Mouse (Mus musculus) midbrain, postnatal 0 days (tissue): ENCODE measurements around the gene Tubb4b. TPM values are rescaled to one million over a fixed set of nuclear protein-coding genes. Genes with fewer than 3 reads are reported as not detected.
A peak's percentile ranks its signal among the peaks of the same experiment; 100 is the strongest.

Experiments used
- ATAC-seq: fragments of 200-750 bp; cut with Nextera tagmentation; 2 replicates; pipeline ENCODE4 v1.8.0; 2017; ENCODE audit warnings: moderate number of reproducible peaks, mild to moderate bottlenecking, moderate TSS enrichment, moderate library complexity; ENCODE audit not compliant: low FRiP score
- DNase-seq: peaks from one replicate; pipeline ENCODE4 v3.0.0-alpha.2; 2015; ENCODE audit warnings: low spot score
- H3K27ac ChIP-seq: fragments of 300-500 bp; sonication (generic); 2 replicates; pipeline ENCODE4 v1.5.1; 2014; ENCODE audit warnings: low read depth, mild to moderate bottlenecking, low read length, mixed read lengths
- H3K27me3 ChIP-seq: fragments of 300-500 bp; sonication (generic); 2 replicates; pipeline ENCODE4 v1.6.1; 2014; ENCODE audit warnings: low read length, control low read depth, mixed read lengths; ENCODE audit not compliant: insufficient read depth
- H3K36me3 ChIP-seq: fragments of 300-500 bp; sonication (generic); 2 replicates; pipeline ENCODE4 v1.6.1; 2014; ENCODE audit warnings: low read length, control low read depth, mixed read lengths; ENCODE audit not compliant: insufficient read depth
- H3K4me1 ChIP-seq: fragments of 300-500 bp; sonication (generic); 2 replicates; pipeline ENCODE4 v1.6.1; 2014; ENCODE audit warnings: mild to moderate bottlenecking, control low read depth, antibody characterized with exemption, low read length, mixed read lengths; ENCODE audit not compliant: insufficient read depth
- H3K4me2 ChIP-seq: fragments of 300-500 bp; sonication (generic); 2 replicates; pipeline ENCODE4 v1.6.1; 2014; ENCODE audit warnings: low read depth, mild to moderate bottlenecking, low read length, mixed read lengths; ENCODE audit not compliant: poor library complexity, severe bottlenecking
- H3K4me3 ChIP-seq: fragments of 300-500 bp; sonication (generic); 2 replicates; pipeline ENCODE4 v1.5.1; 2014; ENCODE audit warnings: low read depth, mild to moderate bottlenecking, low read length, moderate library complexity
- H3K9ac ChIP-seq: fragments of 300-500 bp; sonication (generic); replicated peaks from 2 replicates; pipeline ENCODE4 v1.6.1; 2014; ENCODE audit warnings: mild to moderate bottlenecking, low read length, moderate library complexity, mixed read lengths; ENCODE audit not compliant: poor library complexity, severe bottlenecking
- H3K9me3 ChIP-seq: fragments of 300-500 bp; sonication (generic); 2 replicates; pipeline ENCODE4 v1.6.1; 2016; ENCODE audit warnings: low read length, control low read depth
- CTCF ChIP-seq: IDR thresholded peaks from 2 replicates; pipeline ENCODE4 v1.5.1; 2016; ENCODE audit warnings: antibody characterized with exemption, mild to moderate bottlenecking
- WGBS: fragments of 180-500 bp; shearing (Covaris S2); extraction: QIAGEN DNeasy Blood & Tissue Kit; methylation state at CpG from one replicate; pipeline ENCODE4 v1.1.7; 2014; 5-methylcytosine and 5-hydroxymethylcytosine counted together
- polyA plus RNA-seq: library from polyadenylated mRNA; unstranded; fragments of >200 nt; fragmentation: Nextera tagmentation; extraction: Ambion mirVana; gene quantifications from 2 replicates; pipeline ENCODE4 v1.2.1, GENCODE M21; 2015
- total RNA-seq: library from RNA; depleted of rRNA; stranded (reverse); fragments of >200 nt; gene quantifications from 2 replicates; pipeline ENCODE4 v1.2.3, GENCODE M21; 2014

Tubb4b gene
- total and polyA plus RNA-seq, 2 experiments from 2014 or later = 461 to 625 TPM

- Histone ChIP-seq H3K9me3 (no peaks in the 10 kb centered on the region), H3K4me1 (peaks cover 47% of the 10 kb centered on the region), H3K27me3 (peaks cover 3% of the 10 kb centered on the region; the same call in 1 of the 2 replicates), H3K4me3 (no peak overlapping the region), H3K36me3 (peaks cover 28% of the 10 kb centered on the region), H3K9ac (peak overlapping the region; percentile 26; the same call in 1 of the 2 replicates), H3K4me2 (peak overlapping the region; percentile 41), H3K27ac (no peak overlapping the region)
- no peak for TF ChIP-seq CTCF
- WGBS = 30% methylated on average over 2 of the region's 2 CpGs
- ATAC-seq (no peak), DNase-seq (peak; percentile 36)
Observed at GRCm38 (mm10) chr2:25266720-25267119, 42.2 kb upstream of the Tubb4b start.

GRCm38 (mm10) chr2:25265897-25266656 lies 41.6 kb upstream of the Tubb4b start:
- peak; percentile 85 for DNase-seq
- 67% methylated on average over 6 of the region's 6 CpGs for WGBS
- H3K4me2 ChIP-seq = peak overlapping the region; percentile 41

DNA sequence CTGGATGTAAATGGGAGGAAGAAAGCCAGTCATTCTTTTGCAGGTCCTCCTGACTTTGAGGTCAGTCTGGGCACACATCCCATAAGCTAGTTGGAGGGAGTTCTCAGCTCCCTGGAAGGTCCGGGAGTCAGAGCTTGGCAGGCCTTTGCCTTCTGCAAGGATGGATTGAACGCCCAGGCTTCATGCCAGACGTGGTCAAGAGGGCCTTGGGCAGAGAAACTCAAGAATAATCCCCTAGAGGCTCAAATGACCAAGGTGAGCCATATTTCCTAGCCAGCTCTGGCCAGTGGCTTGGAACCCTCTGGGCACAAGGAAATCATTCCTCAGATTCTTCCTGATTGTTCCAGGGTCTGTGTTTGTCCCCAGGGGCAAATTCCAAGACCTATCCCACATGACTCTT lies 40.3 kb upstream of the Tubb4b start:
- Histone ChIP-seq H3K4me3 (no peak overlapping the region; the same call in 1 of the 2 replicates), H3K36me3 (peaks cover 16% of the 10 kb centered on the region), H3K9ac (no peak overlapping the region), H3K4me1 (peaks cover 37% of the 10 kb centered on the region), H3K27ac (no peak overlapping the region), H3K27me3 (peaks cover 3% of the 10 kb centered on the region; the same call in 1 of the 2 replicates), H3K9me3 (no peaks in the 10 kb centered on the region), H3K4me2 (peak overlapping the region; percentile 100)
- WGBS = 75% methylated on average over 3 of the region's 3 CpGs
- ATAC-seq = no peak
- DNase-seq = peak; percentile 47
- no peak for TF ChIP-seq CTCF

More at GRCm38 (mm10) chr2:25265897-25266656, 41.6 kb upstream of the Tubb4b start:
- no peak for TF ChIP-seq CTCF
- H3K4me1 ChIP-seq = peaks cover 40% of the 10 kb centered on the region
- H3K36me3 ChIP-seq = peaks cover 27% of the 10 kb centered on the region
- peaks cover 3% of the 10 kb centered on the region; the same call in 1 of the 2 replicates for H3K27me3 ChIP-seq
- H3K9me3 ChIP-seq = no peaks in the 10 kb centered on the region
- peak overlapping the region; percentile 9; the same call in 1 of the 2 replicates for H3K4me3 ChIP-seq
- no peak overlapping the region for H3K27ac ChIP-seq
- ATAC-seq = no peak
- 0 out of 2 replicates have a peak overlapping the region, but pooled peaks have one; percentile 26 for H3K9ac ChIP-seq

DNA sequence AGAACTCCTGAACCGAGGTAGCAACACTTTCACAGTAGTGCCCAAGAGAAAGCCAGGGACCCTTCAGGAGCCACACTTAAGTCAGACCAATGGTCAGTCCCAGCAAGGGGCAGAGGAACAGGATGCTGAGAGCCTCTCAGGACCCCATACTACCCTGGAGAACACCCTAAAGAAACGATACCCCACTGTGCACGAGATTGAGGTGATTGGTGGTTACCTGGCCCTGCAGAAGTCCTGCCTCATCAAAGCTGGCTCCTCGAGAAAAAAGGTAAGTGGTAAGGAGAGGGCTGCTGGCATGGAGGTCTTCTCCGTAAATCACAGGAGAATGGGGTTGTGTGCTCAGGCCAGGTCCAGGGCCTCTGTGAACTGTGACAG lies 39.8 kb upstream of the Tubb4b start:
- peak overlapping the region; percentile 100 for H3K4me2 ChIP-seq
- peaks cover 3% of the 10 kb centered on the region; the same call in 1 of the 2 replicates for H3K27me3 ChIP-seq
- no peak for TF ChIP-seq CTCF
- peak overlapping the region; percentile 71 for H3K4me3 ChIP-seq
- 0 out of 2 replicates have a peak overlapping the region, but pooled peaks have one; percentile 65 for H3K9ac ChIP-seq
- H3K4me1 ChIP-seq = peaks cover 37% of the 10 kb centered on the region
- H3K27ac ChIP-seq = no peak overlapping the region
- WGBS = 77% methylated on average over 5 of the region's 5 CpGs
- no peak for DNase-seq
- H3K9me3 ChIP-seq = no peaks in the 10 kb centered on the region
- H3K36me3 ChIP-seq = peaks cover 10% of the 10 kb centered on the region
- ATAC-seq = no peak

DNA sequence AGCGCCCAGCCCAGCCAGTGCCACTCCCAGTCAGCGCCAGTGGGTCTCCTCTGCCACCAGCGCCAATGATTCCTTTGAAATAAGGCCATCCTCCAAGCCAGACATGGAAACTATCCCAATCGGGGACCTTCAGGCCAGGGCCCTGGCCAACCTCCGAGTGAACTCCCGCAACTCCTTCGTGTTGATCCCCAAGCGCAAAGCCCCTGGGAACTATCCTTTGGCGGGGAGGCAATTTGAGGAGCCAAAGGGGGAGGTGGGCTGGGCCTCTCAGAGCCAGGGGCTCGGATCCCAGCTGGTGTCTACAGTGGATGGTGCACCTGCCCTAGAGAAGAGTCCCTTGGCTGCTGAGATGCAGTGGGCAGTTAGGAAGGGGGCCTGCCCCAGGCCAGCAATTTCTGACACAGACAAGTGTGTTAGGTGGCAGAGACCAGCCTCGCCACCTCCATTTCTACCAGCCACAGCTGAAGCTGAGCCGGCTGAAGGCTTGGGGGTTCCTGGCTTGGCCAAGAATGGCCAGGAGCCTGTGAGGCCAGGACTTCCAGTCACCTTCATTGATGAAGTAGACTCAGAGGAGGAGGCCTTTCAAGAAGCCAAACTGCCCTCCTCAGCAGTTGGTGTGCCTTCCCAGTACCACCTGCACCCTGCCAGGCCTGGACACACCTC lies 39.3 kb upstream of the Tubb4b start:
- Histone ChIP-seq H3K9ac (peak overlapping the region; percentile 65), H3K36me3 (0 out of 2 replicates have a peak, but pooled peaks cover 7% of the 10 kb centered on the region), H3K4me2 (peak overlapping the region; percentile 100), H3K27me3 (peaks cover 3% of the 10 kb centered on the region; the same call in 1 of the 2 replicates), H3K9me3 (no peaks in the 10 kb centered on the region), H3K4me1 (peaks cover 37% of the 10 kb centered on the region), H3K27ac (no peak overlapping the region), H3K4me3 (peak overlapping the region; percentile 71)
- ATAC-seq = no peak
- no peak for TF ChIP-seq CTCF
- DNase-seq = no peak
- 23% methylated on average over 12 of the region's 12 CpGs for WGBS
